Mouse (Mus musculus) limb, embryonic 10.5 days (tissue): ENCODE measurements around the gene Apod. TPM values are rescaled to one million over a fixed set of nuclear protein-coding genes. Genes with fewer than 3 reads are reported as not detected.
A peak's percentile ranks its signal among the peaks of the same experiment; 100 is the strongest.

Source experiments
- DNase-seq: peaks from one replicate; pipeline ENCODE4 v3.0.0-alpha.2; 2017; ENCODE audit warnings: low spot score
- H3K27ac ChIP-seq: fragments of 300-500 bp; sonication (generic); 2 replicates; pipeline ENCODE4 v1.5.1; 2016; ENCODE audit warnings: mild to moderate bottlenecking
- H3K27me3 ChIP-seq: fragments of 300-500 bp; sonication (generic); 2 replicates; pipeline ENCODE4 v1.6.1; 2016; ENCODE audit warnings: low read depth, mild to moderate bottlenecking; ENCODE audit not compliant: poor library complexity, severe bottlenecking
- H3K36me3 ChIP-seq: fragments of 300-500 bp; sonication (generic); 2 replicates; pipeline ENCODE4 v1.6.1; 2016; ENCODE audit warnings: mild to moderate bottlenecking, moderate library complexity
- H3K4me1 ChIP-seq: fragments of 300-500 bp; sonication (generic); 2 replicates; pipeline ENCODE4 v1.6.1; 2016
- H3K4me3 ChIP-seq: fragments of 300-500 bp; sonication (generic); 2 replicates; pipeline ENCODE4 v1.5.1; 2016; ENCODE audit warnings: mild to moderate bottlenecking, moderate library complexity
- H3K9me3 ChIP-seq: fragments of 300-500 bp; sonication (generic); replicated peaks from 2 replicates; pipeline ENCODE4 v1.6.1; 2016; ENCODE audit warnings: mild to moderate bottlenecking
- WGBS: fragments of 180-500 bp; shearing (Covaris S2); methylation state at CpG from one replicate; pipeline ENCODE4 v1.1.7; 2016; 5-methylcytosine and 5-hydroxymethylcytosine counted together
- polyA plus RNA-seq: library from polyadenylated mRNA; unstranded; fragments of >200 nt; fragmentation: Nextera tagmentation; extraction: Ambion mirVana; gene quantifications from 2 replicates; pipeline ENCODE4 v1.2.1, GENCODE M21; 2016

The Apod gene
- polyA plus RNA-seq, 1 experiment from 2014 or later, result 5.9 TPM

- Histone ChIP-seq H3K4me1 (0 out of 2 replicates have a peak, but pooled peaks cover 4% of the 10 kb centered on the region), H3K4me3 (no peak overlapping the region), H3K9me3 (no peaks in the 10 kb centered on the region), H3K36me3 (no peaks in the 10 kb centered on the region), H3K27me3 (no peaks in the 10 kb centered on the region), H3K27ac (no peak overlapping the region)
- 83% methylated on average over 4 of the region's 4 CpGs for WGBS
- DNase-seq, result no peak
These were observed 20.8 kb downstream of the Apod start for GRCm38 (mm10) chr16:31293761-31294160.

GRCm38 (mm10) chr16:31290751-31291365, 23.8 kb downstream of the Apod start:
- Histone ChIP-seq H3K36me3 (no peaks in the 10 kb centered on the region), H3K4me1 (0 out of 2 replicates have a peak, but pooled peaks cover 3% of the 10 kb centered on the region), H3K27me3 (no peaks in the 10 kb centered on the region), H3K9me3 (no peaks in the 10 kb centered on the region), H3K27ac (no peak overlapping the region), H3K4me3 (no peak overlapping the region)
- DNase-seq, result no peak
- 87% methylated on average over 7 of the region's 7 CpGs for WGBS

- DNase-seq, result no peak
- Histone ChIP-seq H3K9me3 (no peaks in the 10 kb centered on the region), H3K36me3 (no peaks in the 10 kb centered on the region), H3K27me3 (no peaks in the 10 kb centered on the region), H3K27ac (no peak overlapping the region), H3K4me1 (0 out of 2 replicates have a peak, but pooled peaks cover under 1% of the 10 kb centered on the region), H3K4me3 (no peak overlapping the region)
- 87% methylated on average over 10 of the region's 10 CpGs for WGBS
These were observed 24.3 kb downstream of the Apod start for GRCm38 (mm10) chr16:31290281-31290680.

GRCm38 (mm10) chr16:31287712-31288111, 26.9 kb downstream of the Apod start:
- no peak for DNase-seq
- Histone ChIP-seq H3K4me1 (no peaks in the 10 kb centered on the region), H3K9me3 (no peaks in the 10 kb centered on the region), H3K27ac (no peak overlapping the region), H3K36me3 (no peaks in the 10 kb centered on the region), H3K27me3 (no peaks in the 10 kb centered on the region), H3K4me3 (no peak overlapping the region)
- 89% methylated on average over 3 of the region's 3 CpGs for WGBS

- no peak for DNase-seq
- no peaks in the 10 kb centered on the region for H3K4me1 ChIP-seq
- no peak overlapping the region for H3K27ac ChIP-seq
- no peaks in the 10 kb centered on the region for H3K27me3 ChIP-seq
- WGBS, result 92% methylated on average over 11 of the region's 11 CpGs
- no peaks in the 10 kb centered on the region for H3K36me3 ChIP-seq
- H3K9me3 ChIP-seq, result no peaks in the 10 kb centered on the region
- H3K4me3 ChIP-seq, result no peak overlapping the region
These were observed 27.7 kb downstream of the Apod start for GRCm38 (mm10) chr16:31286801-31287488.

GRCm38 (mm10) chr16:31281981-31282380, 32.6 kb downstream of the Apod start:
- Histone ChIP-seq H3K36me3 (no peaks in the 10 kb centered on the region), H3K27me3 (no peaks in the 10 kb centered on the region), H3K9me3 (no peaks in the 10 kb centered on the region), H3K4me3 (no peak overlapping the region), H3K27ac (no peak overlapping the region), H3K4me1 (peaks cover 3% of the 10 kb centered on the region)
- 83% methylated on average over 2 of the region's 2 CpGs for WGBS
- no peak for DNase-seq

- Histone ChIP-seq H3K36me3 (no peaks in the 10 kb centered on the region), H3K9me3 (no peaks in the 10 kb centered on the region), H3K4me1 (peaks cover 8% of the 10 kb centered on the region), H3K4me3 (no peak overlapping the region), H3K27ac (no peak overlapping the region), H3K27me3 (no peaks in the 10 kb centered on the region)
- 88% methylated on average over 4 of the region's 4 CpGs for WGBS
- no peak for DNase-seq
These were observed 34.4 kb downstream of the Apod start for GRCm38 (mm10) chr16:31280176-31280575.

GRCm38 (mm10) chr16:31278581-31278980, 36.0 kb downstream of the Apod start:
- Histone ChIP-seq H3K4me1 (peaks cover 13% of the 10 kb centered on the region), H3K27me3 (no peaks in the 10 kb centered on the region), H3K4me3 (no peak overlapping the region), H3K36me3 (no peaks in the 10 kb centered on the region), H3K9me3 (no peaks in the 10 kb centered on the region), H3K27ac (no peak overlapping the region)
- DNase-seq, result no peak
- WGBS, result 66% methylated on average over 6 of the region's 6 CpGs

- Histone ChIP-seq H3K4me1 (peaks cover 18% of the 10 kb centered on the region), H3K27me3 (no peaks in the 10 kb centered on the region), H3K9me3 (no peaks in the 10 kb centered on the region), H3K36me3 (no peaks in the 10 kb centered on the region), H3K4me3 (no peak overlapping the region), H3K27ac (no peak overlapping the region)
- DNase-seq, result no peak
- 64% methylated on average over 2 of the region's 2 CpGs for WGBS
These were observed 36.5 kb downstream of the Apod start for GRCm38 (mm10) chr16:31278081-31278480.

GRCm38 (mm10) chr16:31276962-31277361, 37.6 kb downstream of the Apod start:
- WGBS, result 82% methylated on average over 7 of the region's 7 CpGs
- Histone ChIP-seq H3K27me3 (no peaks in the 10 kb centered on the region), H3K9me3 (no peaks in the 10 kb centered on the region), H3K27ac (no peak overlapping the region; the same call in 1 of the 2 replicates), H3K4me3 (no peak overlapping the region), H3K4me1 (peaks cover 27% of the 10 kb centered on the region), H3K36me3 (peaks cover 9% of the 10 kb centered on the region)
- DNase-seq, result no peak

GRCm38 (mm10) chr16:31276539-31276938, 38.1 kb downstream of the Apod start:
- Histone ChIP-seq H3K9me3 (no peaks in the 10 kb centered on the region), H3K36me3 (peaks cover 13% of the 10 kb centered on the region), H3K4me1 (peaks cover 27% of the 10 kb centered on the region), H3K27ac (no peak overlapping the region; the same call in 1 of the 2 replicates), H3K27me3 (no peaks in the 10 kb centered on the region), H3K4me3 (no peak overlapping the region)
- DNase-seq, result no peak
- WGBS, result 74% methylated on average over 7 of the region's 7 CpGs

- Histone ChIP-seq H3K27ac (peak within 1 kb of the TSS; percentile 97), H3K9me3 (no peaks in the 10 kb centered on the region), H3K4me3 (peak within 1 kb of the TSS; percentile 84), H3K36me3 (peaks cover 27% of the 10 kb centered on the region), H3K4me1 (peaks cover 27% of the 10 kb centered on the region), H3K27me3 (no peaks in the 10 kb centered on the region)
- under 1% methylated on average over 82 of the region's 83 CpGs for WGBS
- DNase-seq, result peak; percentile 96
These were observed 39.7 kb downstream of the Apod start, which contains the start of gene Ppp1r2 for GRCm38 (mm10) chr16:31274674-31275460. TSS of gene Ppp1r2 (minus strand) at chr16:31275277.

- Histone ChIP-seq H3K27me3 (no peaks in the 10 kb centered on the region), H3K36me3 (peaks cover 29% of the 10 kb centered on the region), H3K27ac (peak overlapping the region; percentile 97), H3K9me3 (no peaks in the 10 kb centered on the region), H3K4me3 (peak overlapping the region; percentile 84), H3K4me1 (peaks cover 27% of the 10 kb centered on the region)
- 14% methylated on average over 6 of the region's 6 CpGs for WGBS
- DNase-seq, result no peak
These were observed 40.5 kb downstream of the Apod start for GRCm38 (mm10) chr16:31274084-31274483.
